Mouse (Mus musculus) midbrain, embryonic 14.5 days (tissue): ENCODE data around the gene Noc2l. TPM values are rescaled to one million over a fixed set of nuclear protein-coding genes. Genes with fewer than 3 reads are reported as not detected.
A peak's percentile ranks its signal among the peaks of the same experiment; 100 is the strongest.

Experiments
- ATAC-seq: fragments of 200-750 bp; cut with Nextera tagmentation; 2 replicates; pipeline ENCODE4 v1.8.0; 2017; ENCODE audit warnings: moderate number of reproducible peaks, moderate library complexity; ENCODE audit not compliant: low FRiP score, low TSS enrichment
- DNase-seq: peaks from one replicate; pipeline ENCODE4 v3.0.0-alpha.2; 2015
- H3K27ac ChIP-seq: fragments of 300-500 bp; sonication (generic); replicated peaks from 2 replicates; pipeline ENCODE4 v1.5.1; 2014; ENCODE audit warnings: mild to moderate bottlenecking, low read depth, low read length, moderate library complexity
- H3K27me3 ChIP-seq: fragments of 300-500 bp; sonication (generic); 2 replicates; pipeline ENCODE4 v1.6.1; 2014; ENCODE audit warnings: low read length, control low read depth, mixed read lengths; ENCODE audit not compliant: control insufficient read depth, insufficient read depth
- H3K36me3 ChIP-seq: fragments of 300-500 bp; sonication (generic); 2 replicates; pipeline ENCODE4 v1.6.1; 2014; ENCODE audit warnings: low read length, control low read depth; ENCODE audit not compliant: control insufficient read depth, insufficient read depth
- H3K4me1 ChIP-seq: fragments of 300-500 bp; sonication (generic); 2 replicates; pipeline ENCODE4 v1.6.1; 2014; ENCODE audit warnings: mild to moderate bottlenecking, antibody characterized with exemption, low read length, control low read depth; ENCODE audit not compliant: control insufficient read depth, insufficient read depth
- H3K4me2 ChIP-seq: fragments of 300-500 bp; sonication (generic); 2 replicates; pipeline ENCODE4 v1.6.1; 2014; ENCODE audit warnings: mild to moderate bottlenecking, low read length, moderate library complexity
- H3K4me3 ChIP-seq: fragments of 300-500 bp; sonication (generic); replicated peaks from 2 replicates; pipeline ENCODE4 v1.5.1; 2014; ENCODE audit warnings: low read depth, low read length
- H3K9ac ChIP-seq: fragments of 300-500 bp; sonication (generic); replicated peaks from 2 replicates; pipeline ENCODE4 v1.6.1; 2014; ENCODE audit warnings: mild to moderate bottlenecking, low read length, moderate library complexity
- H3K9me3 ChIP-seq: fragments of 300-500 bp; sonication (generic); 2 replicates; pipeline ENCODE4 v1.6.1; 2016; ENCODE audit warnings: low read length, control low read depth, mixed read lengths; ENCODE audit not compliant: control insufficient read depth
- WGBS: fragments of 180-500 bp; shearing (Covaris S2); extraction: QIAGEN DNeasy Blood & Tissue Kit; methylation state at CpG from one replicate; pipeline ENCODE4 v1.1.7; 2014; 5-methylcytosine and 5-hydroxymethylcytosine counted together
- polyA plus RNA-seq: library from polyadenylated mRNA; unstranded; fragments of >200 nt; fragmentation: Nextera tagmentation; extraction: Ambion mirVana; gene quantifications from 2 replicates; pipeline ENCODE4 v1.2.1, GENCODE M21; 2014

Noc2l gene
- 46.6 and 54.1 TPM in 2 replicates for polyA plus RNA-seq

GRCm38 (mm10) chr4:156235808-156236533, at the start of gene Noc2l:
Gene Noc2l (plus strand): TSS chr4:156236010.
- WGBS, result under 1% methylated on average over 90 of the region's 90 CpGs
- Histone ChIP-seq H3K27ac (peak within 1 kb of the TSS; percentile 89), H3K27me3 (no peaks in the 10 kb centered on the region), H3K4me2 (peak within 1 kb of the TSS; percentile 89), H3K4me3 (peak within 1 kb of the TSS; percentile 89), H3K9me3 (no peaks in the 10 kb centered on the region), H3K4me1 (peaks cover 13% of the 10 kb centered on the region), H3K9ac (peak within 1 kb of the TSS; percentile 73), H3K36me3 (peaks cover 62% of the 10 kb centered on the region)
- peak; percentile 89 for ATAC-seq
- peak; percentile 97 for DNase-seq

- ATAC-seq, result 0 out of 2 replicates have a peak, but pooled peaks have one; percentile 6
- Histone ChIP-seq H3K9ac (no peak overlapping the region; the same call in 1 of the 2 replicates), H3K36me3 (peaks cover 35% of the 10 kb centered on the region), H3K4me3 (no peak overlapping the region), H3K9me3 (no peaks in the 10 kb centered on the region), H3K4me2 (peak overlapping the region; percentile 28), H3K27me3 (no peaks in the 10 kb centered on the region), H3K27ac (peak overlapping the region; percentile 70), H3K4me1 (peaks cover 78% of the 10 kb centered on the region)
- WGBS, result 22% methylated on average over 5 of the region's 5 CpGs
- DNase-seq, result no peak
Measured at GRCm38 (mm10) chr4:156188162-156188810, 47.5 kb upstream of the Noc2l start.

DNA sequence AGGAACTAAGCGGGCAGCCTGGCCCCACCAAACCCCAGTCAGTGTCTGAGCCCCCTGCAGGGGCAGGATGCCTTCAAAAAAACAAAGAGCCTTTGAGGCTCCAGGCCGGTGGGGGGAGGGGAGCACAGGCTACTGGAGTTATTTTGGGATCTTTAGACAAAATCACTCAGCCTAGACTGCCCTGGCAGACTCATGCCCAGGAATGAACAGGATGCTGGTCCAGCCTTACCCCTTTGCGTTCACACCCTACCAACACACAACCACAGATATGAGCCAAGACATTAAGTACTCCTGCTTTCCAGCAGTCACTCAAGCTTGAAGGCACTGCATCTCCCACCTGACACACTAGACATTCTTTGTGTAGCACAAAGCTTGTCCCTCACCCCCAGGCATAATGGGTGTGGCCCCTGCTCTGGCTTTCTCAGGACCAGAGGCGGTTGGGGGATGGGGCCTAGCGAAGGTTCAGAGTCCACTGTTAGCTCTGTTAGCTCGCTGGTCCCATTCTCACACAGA, 46.9 kb upstream of the Noc2l start:
- DNase-seq (peak; percentile 78), ATAC-seq (peak; percentile 57)
- H3K36me3 ChIP-seq, result peaks cover 36% of the 10 kb centered on the region
- no peak overlapping the region for H3K4me3 ChIP-seq
- no peaks in the 10 kb centered on the region for H3K9me3 ChIP-seq
- 5% methylated on average over 6 of the region's 6 CpGs for WGBS
- no peaks in the 10 kb centered on the region for H3K27me3 ChIP-seq
- H3K4me2 ChIP-seq, result peak overlapping the region; percentile 28
- H3K27ac ChIP-seq, result peak overlapping the region; percentile 70
- peak overlapping the region; percentile 31; the same call in 1 of the 2 replicates for H3K9ac ChIP-seq
- H3K4me1 ChIP-seq, result peaks cover 72% of the 10 kb centered on the region

- no peak overlapping the region for H3K27ac ChIP-seq
- H3K4me3 ChIP-seq, result no peak overlapping the region
- peaks cover 63% of the 10 kb centered on the region for H3K4me1 ChIP-seq
- H3K36me3 ChIP-seq, result peaks cover 41% of the 10 kb centered on the region
- no peaks in the 10 kb centered on the region for H3K9me3 ChIP-seq
- H3K27me3 ChIP-seq, result no peaks in the 10 kb centered on the region
- ATAC-seq (no peak), DNase-seq (no peak)
- 58% methylated on average over 8 of the region's 8 CpGs for WGBS
- H3K4me2 ChIP-seq, result peak overlapping the region; percentile 3; the same call in 1 of the 2 replicates
- H3K9ac ChIP-seq, result peak overlapping the region; percentile 21; the same call in 1 of the 2 replicates
Measured at GRCm38 (mm10) chr4:156192421-156193199, 43.2 kb upstream of the Noc2l start.

- 43% methylated on average over 2 of the region's 2 CpGs for WGBS
- Histone ChIP-seq H3K4me2 (peak overlapping the region; percentile 3; the same call in 1 of the 2 replicates), H3K36me3 (peaks cover 41% of the 10 kb centered on the region), H3K9ac (no peak overlapping the region; the same call in 1 of the 2 replicates), H3K9me3 (no peaks in the 10 kb centered on the region), H3K4me1 (peaks cover 57% of the 10 kb centered on the region), H3K27me3 (no peaks in the 10 kb centered on the region), H3K27ac (no peak overlapping the region), H3K4me3 (no peak overlapping the region)
- no peak for DNase-seq
- no peak for ATAC-seq
Measured at GRCm38 (mm10) chr4:156193200-156193590, 42.6 kb upstream of the Noc2l start.

DNA sequence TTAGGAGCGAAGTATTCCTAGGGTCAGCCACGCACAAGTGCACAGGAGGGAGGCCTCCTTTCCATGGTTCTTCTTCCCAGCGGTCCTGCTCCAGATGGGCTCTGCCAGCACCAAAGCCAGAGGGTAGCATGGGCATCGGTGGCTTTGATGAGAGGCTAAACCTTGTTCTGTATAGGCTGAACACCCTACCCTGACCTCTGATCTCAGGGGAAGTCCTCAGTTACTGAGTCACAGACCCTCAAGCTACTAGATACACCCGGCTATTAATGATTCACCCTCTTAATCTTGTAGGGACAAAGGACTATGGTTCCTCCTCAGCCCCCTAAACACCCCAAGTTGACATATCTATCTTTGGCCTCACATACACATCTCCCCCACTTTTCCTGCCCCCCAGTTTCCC, 41.9 kb upstream of the Noc2l start:
- ATAC-seq, result no peak
- H3K4me3 ChIP-seq, result no peak overlapping the region
- H3K9me3 ChIP-seq, result no peaks in the 10 kb centered on the region
- H3K27ac ChIP-seq, result no peak overlapping the region
- H3K4me2 ChIP-seq, result peak overlapping the region; percentile 88
- H3K27me3 ChIP-seq, result no peaks in the 10 kb centered on the region
- WGBS, result 67% methylated on average over 5 of the region's 5 CpGs
- H3K9ac ChIP-seq, result peak overlapping the region; percentile 4; the same call in 1 of the 2 replicates
- H3K36me3 ChIP-seq, result peaks cover 41% of the 10 kb centered on the region
- no peak for DNase-seq
- peaks cover 50% of the 10 kb centered on the region for H3K4me1 ChIP-seq

- Histone ChIP-seq H3K27ac (no peak overlapping the region), H3K9ac (peak overlapping the region; percentile 25; the same call in 1 of the 2 replicates), H3K4me3 (no peak overlapping the region; the same call in 1 of the 2 replicates), H3K36me3 (peaks cover 41% of the 10 kb centered on the region), H3K27me3 (no peaks in the 10 kb centered on the region), H3K4me2 (peak overlapping the region; percentile 88), H3K9me3 (no peaks in the 10 kb centered on the region), H3K4me1 (peaks cover 46% of the 10 kb centered on the region)
- DNase-seq (no peak), ATAC-seq (no peak)
- WGBS, result 33% methylated on average over 6 of the region's 6 CpGs
Measured at GRCm38 (mm10) chr4:156194346-156194745, 41.5 kb upstream of the Noc2l start.
